Mouse (Mus musculus) mouse embryonic stem cell (cell line): ENCODE measurements around the gene Slc2a12.

Experiments used
- in situ Hi-C, 2 experiments: fragments of 300-500 bp; cut with MboI; formaldehyde crosslinking; loops; 1 replicate in 1 of 2; 3 replicates in 1 of 2; pipeline ENCODE4 v1.14.3; 2019 to 2020; ENCODE audit warnings: low sequenced_read_pairs in 2 of 2, low pct_unique_long_range_greater_than_20kb in 1 of 2, mixed read lengths in 1 of 2; ENCODE audit not compliant: unreplicated experiment in 1 of 2

Slc2a12 gene

DNA sequence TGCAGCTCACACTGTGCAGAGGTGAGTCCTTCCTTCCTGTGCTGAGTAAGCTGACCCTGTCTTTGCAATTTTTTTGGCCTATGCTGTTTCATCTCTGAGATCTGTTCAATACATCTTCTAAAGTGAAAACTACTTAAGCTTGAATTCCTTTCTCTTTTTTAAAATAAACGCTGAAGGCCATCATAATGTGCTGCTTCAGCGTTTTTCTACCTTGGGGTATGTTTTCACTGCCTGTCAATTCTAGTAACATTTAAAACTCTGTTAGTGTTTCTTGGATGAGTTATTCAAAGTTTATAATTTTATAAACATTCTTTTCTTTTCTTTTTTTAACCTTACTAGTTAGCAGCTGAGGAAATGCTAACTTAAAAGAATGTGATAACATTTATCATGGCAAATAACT is 68.1 kb downstream of the Slc2a12 start:
- in situ Hi-C loops = loop anchor here (10.0 to 25.0 kb wide), 2 partner anchors 126 to 128 kb away; no protein-coding TSS in a partner anchor

DNA sequence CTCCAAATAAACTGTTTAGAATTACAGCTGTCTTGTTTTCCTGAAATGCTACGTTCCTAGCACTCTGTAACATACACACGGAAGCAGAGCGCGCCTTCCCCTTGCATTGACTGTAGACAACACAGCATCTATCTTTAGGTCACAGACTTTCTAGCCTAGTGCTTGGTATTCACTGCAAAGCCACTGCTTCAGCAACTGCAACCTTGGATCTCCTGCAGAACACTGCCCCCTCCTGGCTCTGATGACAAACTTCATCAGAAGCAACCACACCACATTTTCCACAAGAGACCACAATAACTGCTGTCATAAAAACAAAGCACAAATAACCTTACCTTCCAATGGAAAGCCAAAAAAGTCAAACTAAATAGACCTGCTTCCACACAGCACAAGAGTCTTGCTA is 69.7 kb downstream of the Slc2a12 start:
- in situ Hi-C loops = loop anchor here (10.0 to 25.0 kb wide), 2 partner anchors 127 to 130 kb away; no protein-coding TSS in a partner anchor

DNA sequence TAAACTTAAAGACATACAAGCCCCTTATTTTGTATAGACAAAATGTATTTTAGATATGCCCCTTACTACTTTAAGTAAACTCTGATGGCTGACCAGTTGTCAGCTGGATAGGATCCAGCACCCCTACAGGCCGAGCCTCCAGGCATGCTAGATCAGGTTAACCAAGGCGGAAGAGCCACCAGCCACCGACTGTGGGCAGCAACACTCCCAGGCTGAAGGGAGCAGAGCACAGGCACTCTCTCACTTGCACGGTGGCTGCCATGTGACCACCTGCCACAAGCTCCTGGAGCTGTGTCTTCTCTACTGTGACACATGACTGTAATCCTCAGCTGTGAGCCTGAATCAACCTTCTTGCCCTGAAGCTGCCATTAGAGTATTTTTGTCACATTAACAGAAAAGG is 73.7 kb downstream of the Slc2a12 start:
- in situ Hi-C loops = loop anchor here (10.0 to 25.0 kb wide), 2 partner anchors 131 to 134 kb away; no protein-coding TSS in a partner anchor

DNA sequence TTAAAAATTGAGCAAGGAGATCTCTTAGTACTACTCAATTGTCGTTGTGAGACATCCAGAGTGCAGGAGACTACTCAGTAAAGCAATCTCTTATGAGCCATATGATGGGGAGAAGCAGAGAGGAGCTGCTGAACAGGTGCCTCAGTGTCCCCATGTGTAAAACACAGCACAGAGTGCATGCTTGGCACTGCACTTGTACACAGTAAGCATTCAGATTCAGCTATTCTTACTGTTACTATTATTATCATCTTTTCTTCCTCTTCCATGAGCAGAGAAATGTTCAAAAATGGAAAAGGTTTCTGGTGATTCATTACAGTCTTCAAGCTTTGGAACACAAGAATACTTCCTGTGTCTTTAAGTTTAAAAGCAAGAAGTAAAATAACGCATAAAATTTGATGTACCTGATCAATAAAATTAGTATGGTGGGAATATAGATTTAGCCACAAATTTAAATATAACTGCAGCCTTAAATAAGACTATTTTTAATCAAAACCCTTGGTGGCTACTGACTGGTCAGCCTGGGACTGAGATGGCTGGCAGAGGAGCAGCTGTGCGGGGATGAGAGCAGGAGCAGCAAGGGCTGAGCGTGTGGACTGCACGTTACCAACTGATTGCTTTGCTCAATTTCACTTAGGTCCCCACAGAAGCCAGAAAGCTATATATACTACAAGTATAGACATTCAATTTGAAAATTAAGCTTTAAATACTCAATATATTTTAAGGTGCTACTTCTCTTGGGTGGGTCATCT is 76.1 kb downstream of the Slc2a12 start:
- in situ Hi-C loops = loop anchor here in 1 of 2 experiments (25.0 kb wide), 1 partner anchor 134 kb away; no protein-coding TSS in a partner anchor

DNA sequence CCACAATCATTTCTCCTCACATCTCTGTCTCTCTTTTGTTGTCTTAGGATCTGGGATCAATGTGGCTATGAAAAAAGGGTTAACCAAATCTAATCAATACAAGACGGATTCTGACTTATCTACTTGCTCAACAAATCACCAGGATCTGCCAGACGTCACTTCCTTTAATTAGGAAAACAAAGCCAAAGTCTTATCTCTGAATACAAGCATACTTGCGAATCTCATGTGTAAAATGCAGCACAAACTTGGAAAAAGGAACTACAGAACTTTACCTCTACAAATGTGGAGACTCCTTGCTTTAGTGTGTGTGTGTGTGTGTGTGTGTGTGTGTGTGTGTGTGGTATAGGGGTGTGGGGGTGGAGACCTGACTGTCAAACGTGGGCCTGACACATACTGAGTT is 80.4 kb downstream of the Slc2a12 start:
- in situ Hi-C loops = no loop called here

DNA sequence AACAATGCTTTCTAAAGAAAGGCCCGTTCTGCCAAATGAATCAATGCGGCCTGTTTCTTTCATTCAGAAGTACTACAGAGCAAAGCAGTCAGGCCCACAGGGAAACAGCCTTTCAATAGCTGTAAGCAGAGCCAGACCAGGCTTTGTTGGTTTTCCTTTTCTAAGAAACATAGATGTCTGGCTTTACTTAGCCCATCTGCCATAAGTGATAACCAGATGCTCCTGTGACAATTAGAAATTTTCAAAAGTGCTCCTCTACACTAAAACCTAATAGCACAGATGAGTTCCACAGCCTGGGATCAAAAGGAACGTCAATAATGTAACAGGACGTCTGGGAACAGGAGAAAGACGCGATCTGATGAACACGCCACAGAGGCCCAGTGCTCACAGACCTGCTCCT is 81.5 kb downstream of the Slc2a12 start:
- in situ Hi-C loops = no loop called here

DNA sequence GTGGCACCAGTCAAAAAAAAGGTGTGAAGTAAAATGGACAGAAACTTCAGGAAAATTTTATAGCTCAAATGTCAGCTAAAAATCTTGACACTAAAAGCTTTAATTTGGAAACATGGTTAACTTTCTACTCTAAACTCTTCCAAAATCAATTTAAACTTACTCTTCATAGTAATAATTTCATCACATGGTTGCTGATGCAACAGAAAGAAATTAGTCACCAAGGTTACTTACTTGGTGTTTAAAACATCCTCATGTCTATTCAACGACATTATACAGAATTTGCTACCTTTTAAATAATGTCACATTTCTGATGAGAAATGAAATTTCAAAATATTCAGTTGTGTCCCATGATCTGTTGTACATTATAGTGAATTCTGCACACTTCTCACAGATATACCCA is 83.4 kb downstream of the Slc2a12 start:
- in situ Hi-C loops = no loop called here

DNA sequence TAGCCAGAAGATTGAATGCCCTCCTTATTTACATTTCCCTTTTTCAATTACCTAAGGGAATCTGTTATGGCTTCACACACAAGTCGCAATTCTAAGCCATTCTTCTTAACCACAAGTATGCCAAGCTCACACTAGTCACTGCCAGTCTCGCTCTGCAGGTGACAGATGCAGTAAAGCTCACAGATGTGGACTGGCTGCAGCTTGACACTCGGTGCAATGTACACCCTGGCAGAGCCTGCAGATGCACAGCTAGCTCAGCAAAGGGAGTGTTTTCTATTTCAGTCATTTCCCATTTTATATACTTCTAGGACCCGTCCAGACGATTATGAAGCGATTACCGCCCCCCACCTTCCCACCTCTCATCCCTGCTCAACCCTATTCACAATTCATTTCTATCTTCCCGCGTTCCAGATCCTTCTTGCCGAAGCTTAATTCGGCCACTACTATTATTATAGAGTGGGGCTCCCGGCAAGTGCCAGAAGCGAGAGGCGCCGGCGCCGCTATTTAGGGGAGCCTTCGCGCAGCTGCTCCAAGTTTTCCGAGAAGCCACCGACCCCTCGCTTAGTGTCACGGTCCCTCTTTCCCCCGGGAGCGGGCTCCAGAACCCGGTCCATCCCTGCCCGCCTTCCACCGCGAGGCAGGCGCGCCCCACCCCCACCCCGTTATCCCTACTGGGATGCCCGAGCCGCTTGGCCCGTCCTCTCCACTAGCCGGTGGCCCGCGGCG is 85.6 kb downstream of the Slc2a12 start:
- in situ Hi-C loops = no loop called here

DNA sequence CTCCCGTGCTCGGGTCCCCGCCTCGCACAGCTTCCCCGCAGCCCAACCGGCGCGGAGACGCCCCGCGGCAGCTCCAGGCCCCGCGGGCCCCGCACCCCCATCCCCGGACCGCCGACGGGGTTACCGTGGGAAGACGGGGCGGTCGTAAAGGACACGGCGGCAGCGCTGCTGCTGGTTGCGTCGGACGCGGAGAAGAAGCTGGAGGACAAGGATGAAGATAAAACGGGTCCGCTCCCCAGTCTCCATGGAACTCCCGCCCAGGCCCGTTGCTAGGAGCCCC is 86.1 kb downstream of the Slc2a12 start:
- in situ Hi-C loops = no loop called here

DNA sequence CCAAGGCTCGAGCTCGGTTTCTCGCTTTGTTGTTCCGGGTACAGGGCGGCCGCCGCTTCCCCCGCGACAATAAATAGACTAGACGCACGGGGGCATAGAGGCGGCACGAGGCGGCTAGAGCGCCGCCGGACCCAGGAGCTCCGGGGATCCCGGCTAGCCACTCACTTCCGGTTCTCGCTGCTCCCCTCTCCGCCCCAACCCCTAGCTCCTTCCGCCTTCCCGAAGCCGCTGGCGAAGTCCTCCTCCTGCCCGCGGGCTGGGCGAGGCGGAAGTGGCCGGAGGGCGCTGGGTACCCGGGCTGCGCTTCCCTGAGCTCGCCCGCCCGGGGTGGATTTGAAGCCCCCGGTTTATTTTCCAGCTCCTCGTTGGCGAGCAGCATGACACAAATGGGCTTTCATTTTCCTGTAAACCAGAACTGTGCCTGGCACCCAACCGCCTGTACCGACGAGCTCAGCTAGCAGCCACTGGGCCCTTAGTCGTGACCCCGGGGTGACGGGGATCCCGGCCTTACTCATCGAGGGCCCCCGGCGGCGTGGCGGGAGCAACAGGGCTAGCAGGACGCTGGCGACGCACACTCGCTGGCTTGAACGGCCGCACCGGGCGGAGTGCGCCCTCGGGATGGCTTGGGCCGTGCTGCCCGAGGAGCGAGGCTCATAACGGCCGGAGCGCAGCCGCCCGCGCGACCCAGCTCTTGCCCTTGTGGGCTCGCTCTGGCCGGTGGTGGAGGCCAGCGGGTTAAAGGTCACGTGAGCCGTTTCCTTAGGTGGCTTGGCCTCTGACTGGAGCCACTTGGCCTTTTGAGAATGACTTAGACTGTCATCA is 86.7 kb downstream of the Slc2a12 start, which contains the start of gene Tbpl1:
Gene Tbpl1 (minus strand): TSS at position 667 of the 822 bp plus-strand sequence.
- in situ Hi-C loops = no loop called here

DNA sequence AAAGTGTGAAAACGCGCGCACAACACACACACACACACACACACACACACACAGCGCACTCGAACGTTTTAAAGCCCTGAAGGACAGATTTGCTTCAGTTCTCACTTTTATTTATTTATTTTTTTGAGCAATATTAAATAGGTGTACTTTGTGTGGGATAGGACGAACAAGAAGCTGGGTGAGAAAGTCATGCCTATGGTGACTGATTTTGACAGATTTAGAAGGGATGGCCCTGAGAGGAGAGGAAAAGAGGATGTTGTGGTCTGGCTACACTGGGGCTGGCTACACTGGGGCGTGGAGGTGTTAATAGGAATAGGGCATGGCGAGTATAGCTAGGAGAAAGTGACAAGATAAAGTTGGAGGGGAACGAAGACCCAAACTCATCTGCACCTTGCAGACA is 87.4 kb downstream of the Slc2a12 start:
- in situ Hi-C loops = no loop called here

DNA sequence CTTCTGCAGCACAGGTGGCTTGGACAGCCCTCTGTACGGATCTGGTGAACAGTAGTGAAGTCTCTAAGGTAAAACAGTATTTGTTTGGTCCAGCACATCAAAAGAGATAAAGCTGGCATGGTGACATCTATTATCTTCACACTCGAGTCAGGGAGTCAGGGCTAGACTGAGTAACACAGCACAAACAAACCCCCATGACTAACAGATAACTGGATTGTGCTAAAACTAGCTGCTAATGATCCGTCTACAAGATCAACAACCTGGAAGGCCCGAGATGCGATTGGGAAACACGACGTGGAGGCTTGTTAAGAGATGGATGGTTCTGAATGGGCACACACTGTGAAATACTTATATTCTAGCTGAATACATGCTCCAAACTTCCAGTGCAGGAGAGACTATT is 101.1 kb downstream of the Slc2a12 start:
- in situ Hi-C loops = no loop called here

DNA sequence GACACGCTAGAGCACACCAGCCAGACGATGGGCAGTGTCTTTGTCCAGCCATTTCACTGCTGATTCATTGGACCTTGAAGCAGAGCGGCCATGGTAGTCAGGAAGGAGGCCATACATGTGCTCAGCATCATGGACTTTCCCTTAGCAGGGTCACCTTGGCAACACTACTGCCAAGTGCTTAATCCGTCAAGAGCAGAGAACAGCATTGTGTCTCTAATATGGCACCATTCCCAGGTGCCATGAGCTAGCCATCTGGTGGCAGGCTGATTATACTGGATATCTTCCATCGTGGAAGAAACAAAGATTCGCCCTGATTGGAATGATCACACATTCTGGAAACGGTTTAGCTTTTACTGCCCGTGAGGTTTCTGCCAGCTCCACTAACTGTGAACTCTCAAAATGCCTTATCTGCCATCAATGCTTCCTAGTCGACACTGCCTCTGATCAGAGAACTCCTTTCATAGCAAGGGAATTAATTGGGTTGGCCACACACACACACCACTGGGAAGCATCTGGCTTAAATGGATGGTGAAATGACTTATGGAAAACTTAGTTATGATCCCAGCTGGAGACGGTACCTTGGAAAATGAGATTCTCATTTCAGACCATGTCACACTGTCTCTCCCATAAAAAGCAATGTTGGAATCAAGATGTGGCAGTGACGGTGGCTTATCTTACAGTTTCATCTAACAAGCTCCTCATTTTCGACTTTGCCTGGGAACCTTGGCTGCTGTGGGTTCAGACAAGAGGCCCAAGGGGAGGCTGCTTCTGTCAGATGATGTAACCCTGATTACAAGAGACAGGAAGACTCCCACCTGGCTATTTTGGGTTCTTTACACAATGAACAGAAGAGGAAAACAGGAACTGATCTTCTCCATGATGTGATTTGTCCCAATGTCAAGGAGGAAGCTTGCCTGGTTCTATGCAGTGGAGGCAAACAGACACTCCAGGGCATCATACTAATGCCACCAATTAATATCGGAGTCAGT is 101.8 kb downstream of the Slc2a12 start:
- in situ Hi-C loops = no loop called here

DNA sequence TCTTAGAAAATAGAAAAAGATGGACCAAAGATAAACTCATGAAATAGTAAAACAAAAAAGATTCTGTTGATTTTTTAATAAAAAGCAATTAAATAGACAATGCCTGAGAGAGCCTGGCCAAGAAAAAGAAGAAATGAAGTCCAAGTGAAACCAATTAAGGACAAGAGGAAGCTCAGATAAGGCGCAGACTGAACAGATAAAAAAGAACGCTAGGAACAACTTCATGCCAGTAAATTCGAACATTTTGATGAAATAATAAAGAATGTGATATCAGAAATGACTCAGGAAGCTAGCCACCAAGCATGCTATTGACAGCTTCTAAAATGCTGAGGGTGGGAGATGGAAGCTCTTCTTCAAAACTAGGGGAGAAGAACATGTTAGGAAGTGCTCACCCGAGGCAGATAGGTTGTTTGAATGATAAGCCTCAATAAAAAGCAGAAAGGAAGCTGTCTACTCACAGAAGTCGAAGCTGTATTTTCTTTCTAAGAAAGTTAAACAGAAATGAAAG is 106.4 kb downstream of the Slc2a12 start:
- in situ Hi-C loops = no loop called here
